Mouse (Mus musculus): ENCODE results near the gene Tead4. TPM values are rescaled to one million over a fixed set of nuclear protein-coding genes. Genes with fewer than 3 reads are reported as not detected.
"Not testable (repeated sequence)": the region's sequence is repeated elsewhere in the genome, so short reads cannot be mapped to it uniquely, and the experiment has no call there.

Tead4 gene
- polyA plus RNA-seq, 1 experiment from 2014 or later = 0.65 TPM

DNA sequence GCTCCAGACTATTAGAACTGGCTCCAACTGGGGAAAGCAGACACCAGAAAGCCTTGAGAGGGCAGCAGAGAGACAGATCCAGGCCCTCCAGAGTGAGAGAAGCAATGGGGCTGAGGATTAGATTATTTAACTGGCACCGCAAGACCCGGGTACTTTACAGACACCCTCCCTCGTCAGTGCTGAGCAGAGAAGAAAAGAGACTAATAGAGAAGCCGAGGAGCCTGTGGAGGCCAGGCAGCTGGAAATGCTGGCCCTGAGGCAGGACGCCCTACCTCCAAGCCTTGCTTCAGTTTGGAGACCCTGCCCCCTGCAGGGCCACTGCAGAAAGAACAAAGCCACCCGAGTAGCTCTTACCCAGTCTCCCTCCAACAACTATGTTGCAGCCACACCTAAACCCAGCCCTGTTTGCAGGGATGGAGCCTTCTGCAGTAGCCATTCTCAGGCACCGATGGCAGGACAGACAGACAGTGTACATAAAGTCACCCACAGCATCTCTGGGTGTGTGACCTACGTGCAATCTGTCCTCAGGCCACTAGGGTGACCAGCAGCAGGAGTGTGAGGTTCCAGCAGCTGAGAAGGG, 73.1 kb downstream of the Tead4 start:
- no peaks in the 10 kb centered on the region for H3K4me1 ChIP-seq (replicated peaks)
- H3K36me3 ChIP-seq = no peaks in the 10 kb centered on the region
- no peak overlapping the region for H3K9ac ChIP-seq (replicated peaks)
- H3K4me2 ChIP-seq (replicated peaks) = no peak overlapping the region
- H3K27me3 ChIP-seq = no peaks in the 10 kb centered on the region
- WGBS = 13% methylated on average over 8 of the region's 8 CpGs
- H3K4me3 ChIP-seq (replicated peaks) = no peak overlapping the region
- peak; percentile 70 for ATAC-seq
- no peaks in the 10 kb centered on the region for H3K9me3 ChIP-seq
- no peak overlapping the region for H3K27ac ChIP-seq

DNA sequence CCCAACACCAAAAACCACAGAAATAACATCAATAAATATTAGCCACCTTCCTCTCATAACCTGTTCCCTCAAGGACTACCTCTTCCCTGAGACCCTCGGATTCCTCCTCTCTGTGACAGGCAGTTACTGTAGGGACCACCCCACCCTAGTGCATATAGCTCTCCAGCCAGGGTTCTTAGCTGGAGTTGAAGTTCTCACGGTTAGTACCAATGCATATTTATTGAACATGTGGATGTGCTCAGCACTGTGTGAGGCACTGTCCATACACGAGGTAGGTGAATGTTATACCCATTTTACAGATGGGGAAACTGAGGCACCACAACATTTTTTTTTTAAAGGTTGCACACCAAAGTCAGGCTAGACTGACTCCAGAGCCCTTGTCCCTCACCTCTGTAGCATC, 73.7 kb downstream of the Tead4 start:
- Histone ChIP-seq H3K27ac (no peak overlapping the region), H3K4me2 (replicated peaks) (no peak overlapping the region), H3K36me3 (no peaks in the 10 kb centered on the region), H3K4me3 (replicated peaks) (no peak overlapping the region), H3K4me1 (replicated peaks) (no peaks in the 10 kb centered on the region), H3K27me3 (no peaks in the 10 kb centered on the region), H3K9me3 (no peaks in the 10 kb centered on the region), H3K9ac (replicated peaks) (no peak overlapping the region)
- WGBS = 90% methylated on average over 3 of the region's 3 CpGs
- ATAC-seq = peak; percentile 43; the same call in 1 of the 2 replicates

DNA sequence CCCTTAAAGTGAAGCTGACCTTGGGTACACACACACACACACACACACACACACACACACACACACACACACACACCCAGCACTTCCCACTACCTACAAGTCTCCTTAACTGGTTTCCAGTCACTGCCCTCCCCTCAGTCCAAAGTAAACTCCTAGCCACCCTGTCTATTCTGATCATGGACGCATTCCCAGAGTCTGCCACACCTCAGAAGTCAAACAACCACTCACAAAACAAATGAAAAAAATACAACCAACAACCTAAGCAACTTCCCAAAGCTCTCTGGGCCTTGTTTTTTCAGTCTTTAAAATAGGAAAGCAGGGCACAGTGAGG, 74.8 kb downstream of the Tead4 start:
- Histone ChIP-seq H3K4me2 (replicated peaks) (no peak overlapping the region), H3K27me3 (no peaks in the 10 kb centered on the region), H3K4me3 (replicated peaks) (no peak overlapping the region), H3K4me1 (replicated peaks) (no peaks in the 10 kb centered on the region), H3K9me3 (no peaks in the 10 kb centered on the region), H3K27ac (no peak overlapping the region), H3K9ac (replicated peaks) (no peak overlapping the region), H3K36me3 (no peaks in the 10 kb centered on the region)
- no peak for ATAC-seq
- 83% methylated on average over 1 of the region's 1 CpGs for WGBS

DNA sequence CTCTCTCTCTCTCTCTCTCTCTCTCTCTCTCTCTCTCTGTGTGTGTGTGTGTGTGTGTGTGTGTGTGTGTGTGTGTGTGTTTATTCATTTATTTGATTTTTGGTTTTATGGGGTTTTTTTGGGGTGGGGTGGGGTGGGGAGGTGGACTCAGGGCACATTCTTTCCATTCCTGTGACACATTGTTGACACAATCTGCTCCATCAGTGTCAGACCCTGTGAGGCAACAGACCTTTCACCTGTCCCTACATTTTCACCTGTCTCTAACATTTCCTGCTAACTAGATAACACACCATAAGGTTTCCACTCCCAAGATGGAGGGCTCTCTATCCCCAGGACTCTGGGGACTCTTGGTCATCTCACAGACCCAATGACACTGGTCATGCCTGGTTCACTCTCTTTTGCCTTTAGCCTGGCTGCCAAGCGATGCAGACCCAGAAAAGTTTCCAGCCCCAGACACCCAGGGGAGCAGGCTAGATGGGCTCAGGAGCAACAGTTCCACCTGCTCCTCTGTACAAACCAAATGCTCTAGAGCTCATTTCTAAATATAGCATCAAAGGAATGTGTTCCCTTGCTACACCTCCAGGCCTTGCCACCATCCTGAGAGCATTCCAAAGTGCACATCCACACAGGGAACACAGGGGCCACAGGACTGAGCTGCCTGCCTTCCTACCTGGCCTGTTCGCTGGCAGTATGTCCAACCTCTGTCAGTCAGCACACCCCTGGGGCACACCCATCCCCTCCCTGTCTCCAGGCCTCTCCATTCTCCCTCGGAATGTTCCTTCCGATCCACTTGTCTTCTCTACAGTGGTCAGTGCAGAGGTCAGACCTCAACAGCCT, 75.4 kb downstream of the Tead4 start:
- 80% methylated on average over 4 of the region's 4 CpGs for WGBS
- no peaks in the 10 kb centered on the region for H3K4me1 ChIP-seq (replicated peaks)
- H3K36me3 ChIP-seq = no peaks in the 10 kb centered on the region
- H3K4me3 ChIP-seq (replicated peaks) = no peak overlapping the region
- H3K9me3 ChIP-seq = no peaks in the 10 kb centered on the region
- ATAC-seq = no peak
- no peaks in the 10 kb centered on the region for H3K27me3 ChIP-seq
- H3K27ac ChIP-seq = no peak overlapping the region
- no peak overlapping the region for H3K4me2 ChIP-seq (replicated peaks)
- no peak overlapping the region for H3K9ac ChIP-seq (replicated peaks)

DNA sequence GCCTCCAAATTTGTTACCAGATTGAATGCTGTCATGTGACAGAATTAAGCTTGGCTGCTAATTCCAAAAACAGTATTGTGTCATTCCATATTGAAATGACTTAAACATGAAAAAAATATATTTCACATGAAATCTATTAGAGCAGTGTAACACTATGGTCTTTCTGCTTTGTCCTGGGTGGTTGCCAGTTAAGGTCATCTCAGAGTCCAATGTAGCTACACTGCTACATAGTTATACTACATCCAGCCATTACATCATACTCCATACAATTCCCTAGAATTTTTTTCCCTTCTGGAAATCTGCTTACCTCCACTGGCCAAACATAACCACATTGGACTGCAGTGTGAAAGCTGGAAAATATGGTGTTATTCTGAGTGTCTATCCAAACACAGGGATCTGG, 77.5 kb downstream of the Tead4 start:
- no peak overlapping the region for H3K27ac ChIP-seq
- no peaks in the 10 kb centered on the region for H3K4me1 ChIP-seq (replicated peaks)
- H3K9me3 ChIP-seq = no peaks in the 10 kb centered on the region; the same call in 1 of the 2 replicates
- no peaks in the 10 kb centered on the region for H3K27me3 ChIP-seq
- H3K4me3 ChIP-seq (replicated peaks) = no peak overlapping the region
- H3K36me3 ChIP-seq = no peaks in the 10 kb centered on the region
- H3K4me2 ChIP-seq (replicated peaks) = no peak overlapping the region
- ATAC-seq = no peak
- H3K9ac ChIP-seq (replicated peaks) = no peak overlapping the region

DNA sequence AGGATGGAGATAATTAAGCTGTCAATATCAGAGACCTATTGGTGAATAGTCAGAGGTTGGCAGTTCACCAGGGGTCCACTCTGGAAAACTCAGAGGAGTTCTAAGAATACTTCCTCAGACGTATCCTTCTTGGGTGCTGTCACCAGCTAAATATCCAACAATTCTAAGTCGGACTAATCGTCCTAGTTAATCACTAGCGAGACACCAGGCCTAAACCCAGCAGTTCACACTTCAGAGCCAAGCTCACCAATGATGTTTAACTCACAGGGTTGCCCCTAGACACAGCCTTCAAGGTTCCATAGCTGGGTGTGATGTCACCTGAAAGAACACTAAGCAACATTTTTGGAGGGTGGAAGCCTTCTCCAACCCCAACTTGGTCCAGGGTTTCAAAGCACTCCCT, 85.6 kb downstream of the Tead4 start:
- not testable (repeated sequence) for H3K27me3 ChIP-seq; H3K4me1 ChIP-seq (replicated peaks); H3K4me3 ChIP-seq (replicated peaks); H3K4me2 ChIP-seq (replicated peaks); H3K9me3 ChIP-seq; H3K9ac ChIP-seq (replicated peaks); H3K36me3 ChIP-seq; ATAC-seq; H3K27ac ChIP-seq
- 94% methylated on average over 4 of the region's 4 CpGs for WGBS

DNA sequence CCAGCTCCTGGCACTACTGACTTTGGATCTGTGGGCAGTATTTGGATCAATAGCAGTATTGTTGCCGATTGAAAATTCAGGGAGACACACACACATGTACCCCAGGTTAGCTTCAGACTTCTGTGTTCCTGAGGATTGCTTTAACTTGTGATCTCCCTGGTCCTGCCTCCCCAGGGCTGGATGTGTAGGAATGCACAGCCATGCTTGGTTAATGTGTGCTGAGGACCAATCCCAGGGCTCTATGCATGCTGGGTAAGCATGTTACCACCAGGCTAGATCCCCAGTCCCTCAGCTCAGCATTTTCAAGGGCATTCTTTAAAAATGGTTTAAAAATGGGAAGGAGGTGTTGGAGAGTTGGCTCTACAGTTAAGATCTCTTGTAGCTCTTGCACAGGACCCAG, 91.4 kb downstream of the Tead4 start:
- H3K27ac ChIP-seq; H3K9ac ChIP-seq (replicated peaks); H3K9me3 ChIP-seq; H3K36me3 ChIP-seq; H3K4me1 ChIP-seq (replicated peaks); ATAC-seq; H3K4me2 ChIP-seq (replicated peaks); H3K4me3 ChIP-seq (replicated peaks); H3K27me3 ChIP-seq: not testable (repeated sequence)
- 97% methylated on average over 1 of the region's 1 CpGs for WGBS

DNA sequence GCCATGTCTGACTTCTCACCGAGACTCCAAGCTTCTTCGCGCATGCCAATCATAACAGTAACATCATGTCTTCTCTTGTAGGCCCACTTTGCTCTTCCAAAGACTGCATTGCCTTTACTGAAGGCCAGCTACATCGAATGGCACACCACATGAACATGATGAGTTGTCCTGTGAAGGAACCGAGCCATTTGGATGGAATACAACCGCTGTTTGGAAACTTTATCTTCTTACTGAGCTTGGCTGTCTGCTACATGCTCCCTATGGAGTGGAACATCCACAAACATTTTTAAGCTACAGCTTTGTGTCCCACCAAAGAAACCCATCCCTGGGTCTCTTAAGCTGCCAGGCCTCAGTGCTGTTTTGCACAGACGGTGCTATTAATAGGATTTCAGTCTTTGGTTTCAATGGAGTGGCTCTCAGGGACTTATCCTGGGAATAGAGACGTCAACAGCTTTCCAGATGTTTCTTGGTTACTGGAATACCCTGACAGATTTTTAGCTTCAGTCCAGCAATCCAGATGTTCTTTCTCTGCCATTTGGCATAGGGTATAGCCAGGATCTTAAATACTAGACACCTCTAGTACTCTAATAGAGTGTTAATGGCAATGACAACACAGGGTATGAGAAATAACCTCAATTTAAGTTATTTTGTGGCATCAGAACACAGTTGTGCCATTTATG, 92.0 kb downstream of the Tead4 start:
- H3K4me3 ChIP-seq (replicated peaks) = no peak overlapping the region
- no peaks in the 10 kb centered on the region for H3K36me3 ChIP-seq
- 80% methylated on average over 8 of the region's 8 CpGs for WGBS
- no peaks in the 10 kb centered on the region for H3K4me1 ChIP-seq (replicated peaks)
- no peak overlapping the region for H3K9ac ChIP-seq (replicated peaks)
- H3K9me3 ChIP-seq = no peaks in the 10 kb centered on the region
- no peaks in the 10 kb centered on the region for H3K27me3 ChIP-seq
- no peak overlapping the region for H3K27ac ChIP-seq
- no peak overlapping the region for H3K4me2 ChIP-seq (replicated peaks)
- no peak for ATAC-seq

DNA sequence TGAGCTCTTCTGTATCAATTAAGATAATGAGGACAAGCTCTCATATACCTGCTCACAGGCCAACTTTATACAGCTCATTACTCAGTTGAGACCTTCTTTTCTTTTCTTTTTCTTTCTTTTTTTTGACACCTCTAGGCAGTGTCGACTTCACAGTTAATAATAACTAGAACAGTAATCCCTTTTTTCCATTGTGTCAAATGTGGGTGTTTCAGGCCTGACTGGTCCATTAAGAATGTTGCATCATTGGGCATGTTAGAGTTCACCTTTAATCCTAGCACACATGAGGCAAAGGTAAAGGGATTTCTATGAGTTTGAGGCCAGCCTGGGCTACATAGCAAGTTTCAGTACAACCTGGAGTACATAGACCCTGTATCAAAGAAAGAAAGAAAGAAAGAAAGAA, 97.1 kb downstream of the Tead4 start:
- ATAC-seq = no peak
- Histone ChIP-seq H3K27me3 (0 out of 2 replicates have a peak, but pooled peaks cover 3% of the 10 kb centered on the region), H3K4me3 (replicated peaks) (no peak overlapping the region), H3K4me1 (replicated peaks) (peaks cover 10% of the 10 kb centered on the region), H3K4me2 (replicated peaks) (no peak overlapping the region), H3K36me3 (no peaks in the 10 kb centered on the region), H3K9ac (replicated peaks) (no peak overlapping the region), H3K9me3 (no peaks in the 10 kb centered on the region), H3K27ac (no peak overlapping the region)
- 63% methylated on average over 1 of the region's 1 CpGs for WGBS

DNA sequence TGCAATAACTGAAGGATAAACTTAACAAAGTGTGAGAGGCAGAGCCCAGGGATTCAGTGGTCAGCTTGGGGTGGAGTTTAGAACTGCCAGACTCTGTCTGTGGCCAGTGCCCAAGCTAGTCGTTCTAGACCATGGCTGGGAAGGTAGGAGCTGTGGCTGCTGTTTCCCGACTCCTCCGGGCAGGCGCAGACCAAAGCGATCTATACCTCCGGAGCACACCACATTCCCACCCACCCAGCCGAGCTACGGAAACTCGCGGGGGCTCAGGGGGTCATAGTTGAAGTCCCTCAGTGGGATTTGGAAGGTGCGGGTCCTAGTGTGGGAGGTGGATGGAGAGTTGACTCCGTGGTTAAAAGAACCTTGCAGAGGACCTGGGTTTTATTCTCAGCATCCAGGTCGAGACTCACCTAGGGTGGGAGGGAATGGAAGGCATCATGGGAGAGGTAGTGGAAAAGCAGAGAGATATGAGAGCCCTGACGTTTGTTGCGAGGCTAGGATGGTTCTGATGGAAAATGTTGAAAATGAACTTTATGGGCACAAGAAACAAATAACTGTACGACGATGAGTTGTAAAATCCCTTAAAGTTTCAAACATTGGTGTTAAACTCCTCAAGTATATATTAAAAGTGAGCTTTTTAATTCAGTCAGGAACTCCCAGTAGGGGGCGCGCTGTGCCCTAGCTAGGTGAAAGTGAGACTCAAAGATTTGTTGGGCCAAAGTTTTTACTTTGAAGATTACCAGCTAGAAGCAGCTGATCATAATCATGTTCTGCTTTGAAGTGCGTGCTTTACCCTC, 99.6 kb downstream of the Tead4 start:
- H3K4me3 ChIP-seq (replicated peaks) = peak overlapping the region; percentile 59
- H3K9me3 ChIP-seq = no peaks in the 10 kb centered on the region
- H3K36me3 ChIP-seq = no peaks in the 10 kb centered on the region
- peak overlapping the region; percentile 90 for H3K4me2 ChIP-seq (replicated peaks)
- H3K4me1 ChIP-seq (replicated peaks) = peaks cover 10% of the 10 kb centered on the region
- 0 out of 2 replicates have a peak, but pooled peaks cover 3% of the 10 kb centered on the region for H3K27me3 ChIP-seq
- no peak for ATAC-seq
- peak overlapping the region; percentile 45 for H3K9ac ChIP-seq (replicated peaks)
- no peak overlapping the region for H3K27ac ChIP-seq
- under 1% methylated on average over 20 of the region's 20 CpGs for WGBS

DNA sequence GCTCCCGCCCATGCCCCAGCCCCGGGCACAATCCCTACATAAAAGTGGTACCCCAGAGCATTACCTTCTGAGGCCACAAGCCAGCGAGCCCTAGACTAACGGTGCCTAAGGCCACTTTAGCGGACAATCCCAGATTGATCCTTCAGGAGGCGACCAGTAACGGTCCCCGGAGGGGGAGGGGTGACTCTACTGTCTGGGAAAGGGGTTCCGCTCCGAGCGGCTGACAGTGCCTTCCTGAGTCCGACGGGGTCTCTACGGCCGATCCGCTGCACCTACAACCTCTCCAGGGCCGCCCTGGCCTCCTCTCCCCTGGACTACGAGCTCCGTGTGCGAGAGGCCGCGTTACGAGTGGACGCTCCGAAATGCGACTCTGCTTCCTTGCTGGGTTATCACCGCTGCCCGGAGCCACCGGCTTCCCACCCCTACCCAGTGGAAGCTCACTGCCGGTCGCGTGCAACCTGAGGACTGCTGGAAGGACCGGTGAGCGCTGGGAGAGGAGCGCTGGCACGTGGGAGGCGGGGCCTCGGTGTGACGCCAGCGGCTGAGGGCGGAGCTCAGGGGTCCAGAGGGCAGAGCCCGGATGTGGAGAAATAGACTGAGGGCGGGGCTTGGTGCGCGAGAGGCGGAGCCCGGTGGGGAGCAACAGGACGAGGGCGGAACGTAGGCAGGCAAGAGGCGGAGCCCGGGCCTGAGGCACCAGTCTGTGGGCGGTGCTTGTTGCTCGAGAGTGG, 100.3 kb downstream of the Tead4 start:
- H3K27ac ChIP-seq = no peak overlapping the region; the same call in 1 of the 2 replicates
- no peaks in the 10 kb centered on the region for H3K9me3 ChIP-seq
- peak overlapping the region; percentile 90 for H3K4me2 ChIP-seq (replicated peaks)
- no peaks in the 10 kb centered on the region for H3K36me3 ChIP-seq
- H3K4me1 ChIP-seq (replicated peaks) = peaks cover 10% of the 10 kb centered on the region
- peak; percentile 99 for ATAC-seq
- under 1% methylated on average over 54 of the region's 54 CpGs for WGBS
- H3K4me3 ChIP-seq (replicated peaks) = peak overlapping the region; percentile 59
- H3K9ac ChIP-seq (replicated peaks) = peak overlapping the region; percentile 68
- 0 out of 2 replicates have a peak, but pooled peaks cover 3% of the 10 kb centered on the region for H3K27me3 ChIP-seq
